Mouse (Mus musculus) spleen, adult 2 months (tissue): ENCODE results near the gene Terb2. TPM values are rescaled to one million over a fixed set of nuclear protein-coding genes. Genes with fewer than 3 reads are reported as not detected.

Experiments
- DNase-seq, 2 experiments: peaks; one replicate each; pipeline versions ENCODE4 v3.0.0 to v3.0.0-alpha.2; 2012 to 2021; ENCODE audit warnings: low spot score in 2 of 2, low read depth in 1 of 2
- H3K27ac ChIP-seq: fragments of 200-500 bp; 2 replicates; pipeline ENCODE4 v1.5.1; 2012; ENCODE audit warnings: low read length, inconsistent platforms; ENCODE audit not compliant: insufficient read depth
- H3K27me3 ChIP-seq: fragments of 200-500 bp; 2 replicates; pipeline ENCODE4 v1.6.1; 2012; ENCODE audit warnings: mild to moderate bottlenecking, moderate library complexity, low read length, inconsistent platforms; ENCODE audit not compliant: control insufficient read depth, insufficient read depth
- H3K36me3 ChIP-seq: fragments of 200-500 bp; 2 replicates; pipeline ENCODE4 v1.6.1; 2012; ENCODE audit warnings: mild to moderate bottlenecking, low read length, inconsistent platforms; ENCODE audit not compliant: control insufficient read depth, insufficient read depth
- H3K4me1 ChIP-seq: fragments of 200-500 bp; 2 replicates; pipeline ENCODE4 v1.6.1; 2011; ENCODE audit warnings: inconsistent platforms; ENCODE audit not compliant: control insufficient read depth, insufficient read depth, insufficient read length
- H3K4me3 ChIP-seq: fragments of 200-500 bp; 2 replicates; pipeline ENCODE4 v1.5.1; 2011; ENCODE audit warnings: mild to moderate bottlenecking, inconsistent platforms; ENCODE audit not compliant: insufficient read depth, insufficient read length; ENCODE audit errors: extremely low read depth
- CTCF ChIP-seq: fragments of 200-500 bp; IDR thresholded peaks from 2 replicates; pipeline ENCODE4 v1.5.1; 2011; ENCODE audit warnings: mild to moderate bottlenecking, inconsistent platforms; ENCODE audit not compliant: insufficient read depth, insufficient read length, insufficient replicate concordance; ENCODE audit errors: extremely low read depth
- POLR2A ChIP-seq: fragments of 200-500 bp; IDR thresholded peaks from 2 replicates; pipeline ENCODE4 v1.6.1; 2011; ENCODE audit warnings: low read depth, low read length, inconsistent platforms
- WGBS: fragments of 180-500 bp; shearing (Covaris S2); methylation state at CpG from one replicate; pipeline ENCODE4 v1.1.7; 2018; 5-methylcytosine and 5-hydroxymethylcytosine counted together
- polyA plus RNA-seq: library from polyadenylated mRNA; depleted of rRNA; stranded (reverse); fragments of >200 nt; gene quantifications from 2 replicates; pipeline ENCODE4 v1.2.3, GENCODE M21; 2012

Terb2 gene
- polyA plus RNA-seq, 1 experiment, result not detected

- H3K36me3 ChIP-seq, result no peaks in the 10 kb centered on the region
- no peak overlapping the region for H3K4me3 ChIP-seq
- TF ChIP-seq CTCF (no peak), POLR2A (no peak)
- H3K4me1 ChIP-seq, result no peaks in the 10 kb centered on the region
- DNase-seq, result no peak
- no peaks in the 10 kb centered on the region for H3K27me3 ChIP-seq
- H3K27ac ChIP-seq, result no peak overlapping the region
These were observed 50.2 kb downstream of the Terb2 start for GRCm38 (mm10) chr2:122236321-122236720.

GRCm38 (mm10) chr2:122237891-122238470 is 51.9 kb downstream of the Terb2 start:
- Histone ChIP-seq H3K4me3 (no peak overlapping the region), H3K27ac (no peak overlapping the region)
- 91% methylated on average over 2 of the region's 2 CpGs for WGBS

GRCm38 (mm10) chr2:122240735-122241134 is 54.7 kb downstream of the Terb2 start:
- TF ChIP-seq CTCF, result no peak
- TF ChIP-seq POLR2A, result no peak
- DNase-seq, result no peak
- Histone ChIP-seq H3K4me3 (no peak overlapping the region), H3K27me3 (no peaks in the 10 kb centered on the region), H3K36me3 (no peaks in the 10 kb centered on the region), H3K4me1 (no peaks in the 10 kb centered on the region; the same call in 1 of the 2 replicates), H3K27ac (no peak overlapping the region)

More at GRCm38 (mm10) chr2:122237891-122238470, 51.9 kb downstream of the Terb2 start:
- DNase-seq, result no peak
- TF ChIP-seq CTCF, result no peak
- TF ChIP-seq POLR2A, result no peak
- H3K36me3 ChIP-seq, result no peaks in the 10 kb centered on the region
- H3K27me3 ChIP-seq, result no peaks in the 10 kb centered on the region
- H3K4me1 ChIP-seq, result no peaks in the 10 kb centered on the region

- 93% methylated on average over 4 of the region's 4 CpGs for WGBS
- no peak overlapping the region for H3K4me3 ChIP-seq
- TF ChIP-seq CTCF (no peak), POLR2A (no peak)
- no peaks in the 10 kb centered on the region for H3K36me3 ChIP-seq
- no peaks in the 10 kb centered on the region; the same call in 1 of the 2 replicates for H3K4me1 ChIP-seq
- H3K27me3 ChIP-seq, result no peaks in the 10 kb centered on the region
- H3K27ac ChIP-seq, result no peak overlapping the region
- no peak for DNase-seq
These were observed 55.2 kb downstream of the Terb2 start for GRCm38 (mm10) chr2:122241226-122241625.

GRCm38 (mm10) chr2:122241935-122242334 is 55.9 kb downstream of the Terb2 start:
- no peak overlapping the region for H3K4me3 ChIP-seq
- H3K27me3 ChIP-seq, result no peaks in the 10 kb centered on the region
- TF ChIP-seq POLR2A (no peak), CTCF (no peak)
- H3K36me3 ChIP-seq, result no peaks in the 10 kb centered on the region
- DNase-seq, result no peak
- no peak overlapping the region for H3K27ac ChIP-seq
- H3K4me1 ChIP-seq, result no peaks in the 10 kb centered on the region; the same call in 1 of the 2 replicates
- WGBS, result 56% methylated on average over 6 of the region's 6 CpGs

GRCm38 (mm10) chr2:122243671-122244131 is 57.6 kb downstream of the Terb2 start:
- WGBS, result 7% methylated on average over 3 of the region's 3 CpGs
- Histone ChIP-seq H3K27ac (no peak overlapping the region), H3K36me3 (no peaks in the 10 kb centered on the region), H3K27me3 (no peaks in the 10 kb centered on the region), H3K4me1 (no peaks in the 10 kb centered on the region; the same call in 1 of the 2 replicates), H3K4me3 (no peak overlapping the region)
- TF ChIP-seq CTCF, result peak; percentile 75; the same call in 1 of the 2 replicates
- TF ChIP-seq POLR2A, result no peak
- DNase-seq, result peak; percentile 42 to 63

- Histone ChIP-seq H3K27me3 (no peaks in the 10 kb centered on the region), H3K36me3 (no peaks in the 10 kb centered on the region), H3K4me1 (no peaks in the 10 kb centered on the region; the same call in 1 of the 2 replicates), H3K27ac (no peak overlapping the region), H3K4me3 (no peak overlapping the region)
- DNase-seq, result no peak
- WGBS, result 85% methylated on average over 10 of the region's 10 CpGs
- TF ChIP-seq CTCF, result no peak
- no peak for TF ChIP-seq POLR2A
These were observed 61.7 kb downstream of the Terb2 start for GRCm38 (mm10) chr2:122247786-122248185.
